Mouse (Mus musculus) lung, postnatal 36 days (tissue): ENCODE measurements around the gene Gpr37l1.
"Not testable (repeated sequence)": the region's sequence is repeated elsewhere in the genome, so short reads cannot be mapped to it uniquely, and the experiment has no call there.

Experiments used
- DNase-seq: peaks from one replicate; pipeline ENCODE4 v3.0.0; 2022; ENCODE audit warnings: mixed read lengths

Gpr37l1 gene

GRCm38 (mm10) chr1:135167435-135167834 is at the start of gene Gpr37l1:
TSS of gene Gpr37l1 (minus strand) at chr1:135167681.
- DNase-seq, result no peak

DNA sequence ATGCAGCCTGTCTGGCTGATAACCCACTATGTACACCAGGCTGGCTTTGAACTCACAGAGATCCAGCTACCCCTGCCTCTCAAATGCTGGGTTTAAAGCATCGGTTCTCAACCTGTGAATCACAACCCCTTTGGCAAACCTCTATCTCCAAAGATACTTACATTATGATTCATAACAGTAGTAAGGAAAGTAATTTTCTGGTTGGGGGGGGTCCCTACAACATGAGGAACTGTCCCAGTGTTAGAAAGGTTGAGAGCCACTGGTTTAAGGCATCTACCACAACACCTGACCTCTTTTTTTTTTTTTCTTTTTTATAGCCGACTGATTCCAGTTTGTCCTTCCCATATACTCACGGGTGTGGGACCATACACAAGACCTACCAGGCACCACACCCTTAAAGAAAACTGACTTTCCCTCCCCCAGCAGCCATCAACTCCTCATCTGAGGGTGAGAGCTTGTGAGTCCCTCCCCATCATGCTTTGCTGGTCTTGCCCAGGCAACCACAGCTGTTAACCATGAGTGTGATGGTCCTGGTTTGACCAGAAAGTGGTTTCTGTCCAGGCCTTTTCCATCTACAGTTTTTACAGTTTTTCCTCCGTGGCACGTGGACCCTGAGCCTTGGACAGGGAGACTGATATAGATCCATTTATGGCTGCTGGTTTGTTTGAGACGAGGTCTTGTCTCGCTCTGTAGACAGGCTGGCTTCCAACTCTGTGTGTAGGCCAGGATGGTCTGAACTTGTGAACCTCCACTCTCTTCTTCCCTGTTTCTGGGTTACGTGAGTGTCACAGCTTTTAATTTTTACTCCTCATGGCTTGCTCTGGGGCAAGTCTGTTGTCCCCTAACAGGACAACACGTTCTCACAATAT is 46.5 kb upstream of the Gpr37l1 start:
- no peak for DNase-seq

- DNase-seq, result no peak
Measured at GRCm38 (mm10) chr1:135210421-135210820, 42.9 kb upstream of the Gpr37l1 start.

GRCm38 (mm10) chr1:135208716-135209115 is 41.2 kb upstream of the Gpr37l1 start:
- no peak for DNase-seq

DNA sequence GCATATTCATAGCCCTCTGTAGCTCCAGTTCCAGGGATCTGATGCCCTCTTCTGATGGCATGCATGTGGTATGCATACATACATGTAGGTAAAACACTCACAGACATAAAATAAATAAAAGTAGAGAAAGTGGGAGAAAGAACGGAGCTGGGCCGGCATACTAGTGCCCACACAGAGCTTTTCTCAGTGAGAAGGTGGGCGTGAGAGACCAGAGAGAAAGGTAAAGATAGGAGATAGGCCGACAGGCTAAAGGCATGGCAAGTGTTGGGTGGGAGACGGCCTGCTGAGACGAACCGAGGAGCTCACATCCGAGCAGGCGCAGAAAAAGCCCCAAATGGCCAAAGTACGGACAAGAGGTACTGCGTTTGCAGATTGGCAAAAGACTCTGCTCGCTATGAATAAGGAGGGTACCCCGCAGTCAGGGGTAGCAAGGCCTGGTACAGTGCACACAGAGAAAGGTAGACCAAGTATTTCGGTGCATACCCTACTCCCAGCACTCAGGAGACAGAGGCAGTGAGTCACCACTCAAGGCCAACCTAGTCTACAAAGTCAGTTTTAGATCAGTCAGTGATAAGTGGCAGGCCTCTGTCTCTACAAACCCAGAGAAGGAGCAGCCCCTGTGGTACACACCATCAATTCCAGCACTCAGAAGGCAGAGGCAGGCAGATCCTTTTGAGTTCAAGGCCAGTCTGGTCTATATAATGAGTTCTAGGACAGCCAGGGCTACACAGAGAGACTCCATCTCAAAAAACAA is 39.3 kb upstream of the Gpr37l1 start:
- DNase-seq, result no peak

DNA sequence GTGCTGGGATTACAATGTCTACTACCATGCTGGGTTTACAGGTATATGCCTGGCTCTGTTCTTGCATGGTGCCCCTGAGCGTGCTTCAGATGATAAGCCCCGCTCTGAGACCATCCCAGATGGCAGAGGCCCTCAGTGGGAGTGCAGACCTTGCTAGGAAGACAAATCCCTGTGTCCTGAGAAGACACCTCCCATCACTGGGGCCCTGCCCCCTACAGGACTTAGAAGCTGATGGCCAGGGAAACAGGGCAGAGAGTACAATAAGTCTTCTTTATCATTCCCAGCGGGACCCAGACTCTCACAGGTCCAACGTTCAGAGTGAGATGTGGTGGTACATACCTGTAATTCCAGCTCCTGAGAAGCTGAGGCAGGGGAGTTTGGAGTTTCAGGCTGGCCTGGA is 37.8 kb upstream of the Gpr37l1 start:
- no peak for DNase-seq

GRCm38 (mm10) chr1:135204196-135205126 is 37.0 kb upstream of the Gpr37l1 start:
- no peak for DNase-seq

GRCm38 (mm10) chr1:135200400-135200799 is 32.9 kb upstream of the Gpr37l1 start:
- no peak for DNase-seq

DNA sequence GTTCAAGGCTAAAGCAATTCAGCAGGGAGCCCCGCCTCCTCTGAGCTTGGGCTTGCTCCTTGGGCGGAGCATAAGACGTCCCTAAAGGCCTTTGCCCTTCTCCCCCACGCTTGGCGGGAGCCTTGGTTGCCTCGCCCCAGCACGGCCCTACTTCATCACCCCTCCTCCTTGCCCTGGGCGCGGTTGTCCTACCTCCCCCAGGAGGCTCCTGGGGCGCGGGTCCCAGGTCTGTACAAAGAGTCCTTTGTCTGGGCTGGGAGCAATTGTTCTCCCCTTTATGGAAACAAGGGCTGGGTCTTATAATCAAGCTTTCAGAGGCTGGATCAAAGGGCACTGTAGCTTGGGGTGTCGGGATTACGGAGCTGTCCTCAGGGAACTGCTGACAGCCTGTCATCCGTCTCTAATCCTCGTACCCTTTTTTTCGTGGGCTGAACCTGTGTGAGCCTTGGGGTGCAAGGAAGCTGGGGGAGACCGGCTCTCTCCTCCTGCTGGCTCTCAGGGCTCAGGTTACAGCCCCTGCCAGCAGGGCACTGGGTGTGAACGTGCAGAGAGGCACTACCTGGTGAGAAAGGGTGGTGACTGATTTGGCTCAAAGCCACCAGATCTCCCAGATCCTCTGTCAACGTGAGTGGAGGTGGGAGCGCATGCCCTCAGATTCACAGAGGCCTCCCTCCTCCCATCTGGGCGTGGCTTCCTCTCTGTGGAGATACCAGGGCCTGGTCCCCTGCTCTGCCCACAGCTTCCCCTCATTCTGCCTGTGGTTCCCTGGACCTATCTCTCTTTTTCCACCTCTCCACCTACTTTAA is 31.7 kb upstream of the Gpr37l1 start:
- DNase-seq, result peak; percentile 59

GRCm38 (mm10) chr1:135198412-135198811 is 30.9 kb upstream of the Gpr37l1 start:
- no peak for DNase-seq

- peak; percentile 46 for DNase-seq
Measured at GRCm38 (mm10) chr1:135195907-135196440, 28.5 kb upstream of the Gpr37l1 start.

DNA sequence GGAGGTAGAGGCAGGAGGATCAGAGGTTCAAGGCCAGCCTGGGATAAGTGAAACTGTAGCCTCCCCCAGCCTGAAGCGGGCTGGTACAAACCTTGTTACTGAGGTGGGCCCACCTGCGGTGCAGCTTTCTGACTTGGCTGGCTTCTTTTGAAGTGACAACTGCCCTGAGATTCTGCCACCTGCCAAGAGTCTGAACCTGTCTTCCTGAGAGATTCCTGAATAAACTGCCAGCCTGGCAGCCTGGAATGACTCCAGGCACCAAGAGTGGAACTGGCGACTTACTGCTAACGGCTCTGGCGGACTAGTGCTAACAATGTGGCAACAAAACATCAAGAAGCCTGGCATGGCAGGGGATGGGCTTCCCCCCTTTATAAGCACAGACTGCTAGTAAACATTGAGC is 26.9 kb upstream of the Gpr37l1 start:
- not testable (repeated sequence) for DNase-seq

GRCm38 (mm10) chr1:135189186-135189585 is 21.7 kb upstream of the Gpr37l1 start:
- no peak for DNase-seq

DNA sequence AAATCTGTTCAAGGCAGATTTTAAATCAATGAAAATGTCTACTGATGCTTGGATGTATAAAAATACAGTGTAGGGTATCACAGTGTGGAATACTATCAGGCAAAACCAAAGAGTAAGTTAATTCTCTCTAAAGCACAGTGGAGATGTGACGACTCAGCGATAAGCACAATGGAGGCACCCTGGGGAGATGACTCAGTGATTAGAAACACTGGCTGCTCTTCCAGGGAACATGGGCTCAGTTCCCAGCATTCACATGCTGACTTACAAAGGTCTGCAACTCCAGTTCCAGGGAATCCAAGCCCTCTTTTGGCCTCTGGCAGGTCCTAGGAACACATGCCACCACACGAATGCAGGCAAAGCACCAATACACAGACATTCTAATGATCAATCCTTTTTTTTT is 20.7 kb upstream of the Gpr37l1 start:
- DNase-seq, result no peak

DNA sequence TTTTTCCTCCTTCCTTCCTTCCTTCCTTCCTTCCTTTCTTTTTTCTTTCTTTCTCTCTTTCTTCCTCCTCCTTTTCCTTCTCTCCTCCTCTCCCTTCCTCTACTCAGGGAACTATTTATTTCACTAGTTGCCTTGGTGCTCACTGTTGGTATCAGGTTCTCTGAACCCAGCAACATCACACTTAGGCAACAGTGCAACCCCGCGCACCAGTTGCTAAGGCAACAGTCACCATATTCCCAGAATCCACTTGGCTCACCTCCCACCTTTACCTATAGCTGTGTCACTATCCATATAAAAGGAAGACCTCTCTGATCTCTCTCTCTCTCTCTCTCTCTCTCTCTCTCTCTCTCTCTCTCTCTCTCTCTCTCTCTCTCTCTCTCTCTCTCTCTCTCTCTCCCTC is 19.5 kb upstream of the Gpr37l1 start:
- DNase-seq, result not testable (repeated sequence)

DNA sequence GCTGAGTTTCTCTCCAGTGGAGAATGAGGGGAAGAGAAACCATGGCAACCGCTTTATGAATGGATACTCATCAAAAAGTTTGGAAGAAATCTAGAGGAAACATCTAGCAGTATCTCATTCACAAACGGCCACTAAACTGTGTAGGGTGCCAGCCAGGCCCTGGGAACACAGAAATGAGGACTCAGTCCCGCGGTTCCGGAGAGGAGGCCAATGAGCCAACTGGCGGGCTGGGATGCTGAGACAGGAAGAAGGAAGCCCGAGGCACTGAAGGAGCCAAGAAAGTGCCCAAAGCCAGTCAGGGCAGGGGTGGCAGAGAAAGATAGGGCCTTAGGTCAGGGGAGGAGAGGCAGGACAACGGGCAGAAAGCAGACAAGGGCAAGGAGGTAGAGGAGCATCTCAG is 18.9 kb upstream of the Gpr37l1 start:
- no peak for DNase-seq

GRCm38 (mm10) chr1:135185936-135186335 is 18.5 kb upstream of the Gpr37l1 start:
- no peak for DNase-seq

- no peak for DNase-seq
Measured at GRCm38 (mm10) chr1:135183941-135184570, 16.6 kb upstream of the Gpr37l1 start.

DNA sequence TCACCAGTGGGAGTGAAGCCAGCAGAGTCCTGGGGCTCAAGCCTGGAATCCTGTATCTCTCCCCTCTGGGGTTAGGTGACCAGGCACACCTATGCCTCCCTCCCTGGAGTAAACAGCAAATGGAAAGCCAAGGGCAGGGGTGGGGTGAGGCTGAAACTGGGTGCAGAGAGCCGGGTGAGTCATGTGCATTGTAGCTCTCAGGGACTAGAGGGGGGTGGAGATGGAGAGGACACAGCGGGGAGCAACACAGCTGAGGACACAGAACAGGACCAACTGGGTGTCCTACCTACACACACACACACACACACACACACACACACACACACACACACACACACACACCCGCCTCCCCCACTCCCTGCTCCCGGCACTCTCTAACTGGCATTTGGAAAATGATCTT is 16.0 kb upstream of the Gpr37l1 start:
- peak; percentile 49 for DNase-seq

GRCm38 (mm10) chr1:135182975-135183374 is 15.5 kb upstream of the Gpr37l1 start:
- no peak for DNase-seq
